Mouse (Mus musculus): Measurements from ENCODE around the gene Bsdc1. TPM values are rescaled to one million over a fixed set of nuclear protein-coding genes. Genes with fewer than 3 reads are reported as not detected.

The Bsdc1 gene
- 24.1 and 24.6 TPM in 2 replicates for polyA plus RNA-seq (2014; fragmentation: Nextera tagmentation; extraction: Ambion mirVana)

DNA sequence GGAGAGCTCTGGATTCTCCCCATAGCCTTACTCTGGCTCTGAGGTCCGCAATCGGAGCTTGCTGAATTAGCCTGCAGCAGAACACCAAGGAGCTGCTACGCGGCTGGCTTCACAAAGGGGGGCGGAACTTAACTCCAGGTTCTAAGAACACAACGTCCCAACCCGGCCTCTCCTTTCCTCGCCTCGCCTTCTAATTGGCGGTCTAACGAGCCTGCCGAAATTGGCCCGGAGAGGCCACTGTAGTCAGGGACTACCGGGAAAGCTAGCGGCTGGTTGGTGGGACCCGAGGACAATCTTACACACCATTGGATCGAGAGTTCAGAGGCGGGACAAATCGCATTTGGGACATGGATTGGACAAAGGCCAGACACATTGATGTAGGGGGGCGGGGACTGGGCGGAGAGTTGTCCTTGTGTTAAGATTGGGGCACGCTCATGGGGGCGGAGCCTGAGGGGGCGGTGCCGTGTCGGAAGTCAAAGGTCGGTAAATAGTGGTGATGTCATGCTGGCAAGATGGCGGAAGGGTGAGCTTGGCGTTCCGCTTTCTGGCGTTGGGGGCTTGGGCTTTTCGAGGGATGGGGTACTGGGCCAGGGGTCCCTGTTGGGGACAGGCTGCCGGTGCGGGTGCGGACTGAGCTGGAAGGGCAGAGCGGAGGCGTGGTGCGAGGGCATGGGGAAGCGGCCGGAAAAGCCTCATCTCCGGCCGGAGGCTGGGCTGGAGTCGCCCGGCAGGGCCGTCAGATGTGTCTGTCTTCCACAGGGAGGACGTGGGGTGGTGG lies at the start of gene Bsdc1:
TSS of gene Bsdc1 (plus strand) at position 399 of the 778 bp plus-strand sequence.
- Histone ChIP-seq H3K27ac (ENCODE audit: low read depth, low read length) (peak within 1 kb of the TSS; percentile 77), H3K27me3 (ENCODE audit: control insufficient read depth, insufficient read depth, low read length) (no peaks in the 10 kb centered on the region), H3K4me3 (ENCODE audit: low read depth, low read length) (peak within 1 kb of the TSS; percentile 85), H3K4me1 (ENCODE audit: control insufficient read depth, insufficient read depth, low read length) (peaks cover 6% of the 10 kb centered on the region; the same call in 1 of the 2 replicates), H3K9ac (ENCODE audit: low read depth, low read length) (peak within 1 kb of the TSS; percentile 81), H3K9me3 (replicated peaks; ENCODE audit: control insufficient read depth, low read length) (no peaks in the 10 kb centered on the region), H3K36me3 (ENCODE audit: control insufficient read depth, insufficient read depth, low read length) (peaks cover 11% of the 10 kb centered on the region), H3K4me2 (peak within 1 kb of the TSS; percentile 87)
- peak; percentile 99 for ATAC-seq (replicated peaks; ENCODE audit: insufficient number of reproducible peaks, low FRiP score, low TSS enrichment)
- under 1% methylated on average over 45 of the region's 46 CpGs for WGBS (ENCODE audit: insufficient replicate concordance)

DNA sequence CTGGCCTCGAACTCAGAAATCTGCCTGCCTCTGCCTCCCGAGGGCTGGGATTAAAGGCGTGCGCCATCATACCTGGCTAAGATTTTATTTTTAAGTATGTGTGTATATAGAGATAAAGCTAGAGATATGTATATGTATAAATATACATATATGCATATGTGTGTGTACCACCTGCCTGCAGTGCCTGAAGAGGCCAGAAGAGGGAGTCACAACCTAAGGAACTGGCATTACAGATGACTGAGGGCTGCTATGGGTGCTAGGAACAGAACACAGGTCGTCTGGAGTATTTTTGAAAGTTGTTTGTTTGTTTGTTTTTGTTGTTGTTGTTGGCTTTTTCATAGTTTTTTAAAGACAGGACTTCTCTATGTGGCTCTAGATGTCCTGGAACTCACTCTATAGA lies 45.5 kb upstream of the Bsdc1 start:
- Histone ChIP-seq H3K4me2 (no peak overlapping the region), H3K36me3 (ENCODE audit: control insufficient read depth, insufficient read depth, low read length) (no peaks in the 10 kb centered on the region), H3K27ac (ENCODE audit: low read depth, low read length) (no peak overlapping the region), H3K4me3 (ENCODE audit: low read depth, low read length) (no peak overlapping the region), H3K9ac (ENCODE audit: low read depth, low read length) (no peak overlapping the region), H3K27me3 (ENCODE audit: control insufficient read depth, insufficient read depth, low read length) (no peaks in the 10 kb centered on the region), H3K9me3 (replicated peaks; ENCODE audit: control insufficient read depth, low read length) (no peaks in the 10 kb centered on the region), H3K4me1 (ENCODE audit: control insufficient read depth, insufficient read depth, low read length) (0 out of 2 replicates have a peak, but pooled peaks cover 2% of the 10 kb centered on the region)
- 95% methylated on average over 5 of the region's 5 CpGs for WGBS (ENCODE audit: insufficient replicate concordance)
- ATAC-seq (replicated peaks; ENCODE audit: insufficient number of reproducible peaks, low FRiP score, low TSS enrichment), result no peak

DNA sequence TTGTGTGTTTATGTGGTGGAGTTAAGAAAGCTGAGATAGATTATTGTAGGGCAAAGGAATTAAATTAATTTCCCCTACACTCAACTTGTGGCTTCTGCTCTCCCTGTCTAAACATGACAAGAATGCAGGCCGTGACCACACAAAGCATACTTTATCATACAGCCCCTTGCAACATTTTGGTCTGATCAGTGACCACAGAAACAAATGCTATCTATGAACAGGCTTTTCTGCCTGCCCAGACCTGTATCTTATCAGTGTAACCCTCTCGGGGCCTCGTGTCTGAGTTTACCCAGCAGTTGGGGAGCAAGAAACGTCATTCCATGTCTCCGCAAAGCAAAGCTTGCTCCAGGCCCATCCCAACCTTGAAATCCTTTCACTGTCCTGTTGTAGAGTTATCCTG lies 44.9 kb upstream of the Bsdc1 start:
- ATAC-seq (replicated peaks; ENCODE audit: insufficient number of reproducible peaks, low FRiP score, low TSS enrichment), result no peak
- Histone ChIP-seq H3K4me3 (ENCODE audit: low read depth, low read length) (no peak overlapping the region), H3K36me3 (ENCODE audit: control insufficient read depth, insufficient read depth, low read length) (no peaks in the 10 kb centered on the region), H3K4me1 (ENCODE audit: control insufficient read depth, insufficient read depth, low read length) (0 out of 2 replicates have a peak, but pooled peaks cover 2% of the 10 kb centered on the region), H3K27ac (ENCODE audit: low read depth, low read length) (no peak overlapping the region), H3K9ac (ENCODE audit: low read depth, low read length) (no peak overlapping the region), H3K4me2 (no peak overlapping the region), H3K27me3 (ENCODE audit: control insufficient read depth, insufficient read depth, low read length) (no peaks in the 10 kb centered on the region), H3K9me3 (replicated peaks; ENCODE audit: control insufficient read depth, low read length) (no peaks in the 10 kb centered on the region)
- 10% methylated on average over 5 of the region's 5 CpGs for WGBS (ENCODE audit: insufficient replicate concordance)

DNA sequence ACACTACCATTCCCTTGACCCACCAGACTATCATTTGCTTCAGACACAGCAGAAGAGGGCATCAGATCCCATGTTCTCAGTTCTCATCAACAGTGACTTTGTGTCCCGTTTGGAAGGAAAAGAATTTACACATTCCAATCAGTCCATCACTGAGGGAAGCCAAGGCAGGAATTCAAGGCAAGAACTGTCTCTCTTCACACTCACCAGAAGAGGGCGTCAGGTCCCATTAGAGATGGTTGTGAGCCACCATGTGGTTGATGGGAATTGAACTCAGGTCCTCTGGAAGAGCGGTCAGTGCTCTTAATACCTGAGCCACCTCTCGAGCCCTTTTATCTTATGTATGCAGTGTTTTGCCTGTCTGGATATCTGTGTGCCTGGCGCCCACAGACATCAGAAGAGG lies 43.1 kb upstream of the Bsdc1 start:
- no peaks in the 10 kb centered on the region for H3K36me3 ChIP-seq (ENCODE audit: control insufficient read depth, insufficient read depth, low read length)
- no peaks in the 10 kb centered on the region for H3K9me3 ChIP-seq (replicated peaks; ENCODE audit: control insufficient read depth, low read length)
- 0 out of 2 replicates have a peak, but pooled peaks cover 2% of the 10 kb centered on the region for H3K4me1 ChIP-seq (ENCODE audit: control insufficient read depth, insufficient read depth, low read length)
- no peak overlapping the region for H3K4me3 ChIP-seq (ENCODE audit: low read depth, low read length)
- no peaks in the 10 kb centered on the region for H3K27me3 ChIP-seq (ENCODE audit: control insufficient read depth, insufficient read depth, low read length)
- H3K4me2 ChIP-seq, result no peak overlapping the region
- ATAC-seq (replicated peaks; ENCODE audit: insufficient number of reproducible peaks, low FRiP score, low TSS enrichment), result no peak
- H3K9ac ChIP-seq (ENCODE audit: low read depth, low read length), result no peak overlapping the region
- no peak overlapping the region for H3K27ac ChIP-seq (ENCODE audit: low read depth, low read length)
- WGBS (ENCODE audit: insufficient replicate concordance), result 72% methylated on average over 5 of the region's 5 CpGs

DNA sequence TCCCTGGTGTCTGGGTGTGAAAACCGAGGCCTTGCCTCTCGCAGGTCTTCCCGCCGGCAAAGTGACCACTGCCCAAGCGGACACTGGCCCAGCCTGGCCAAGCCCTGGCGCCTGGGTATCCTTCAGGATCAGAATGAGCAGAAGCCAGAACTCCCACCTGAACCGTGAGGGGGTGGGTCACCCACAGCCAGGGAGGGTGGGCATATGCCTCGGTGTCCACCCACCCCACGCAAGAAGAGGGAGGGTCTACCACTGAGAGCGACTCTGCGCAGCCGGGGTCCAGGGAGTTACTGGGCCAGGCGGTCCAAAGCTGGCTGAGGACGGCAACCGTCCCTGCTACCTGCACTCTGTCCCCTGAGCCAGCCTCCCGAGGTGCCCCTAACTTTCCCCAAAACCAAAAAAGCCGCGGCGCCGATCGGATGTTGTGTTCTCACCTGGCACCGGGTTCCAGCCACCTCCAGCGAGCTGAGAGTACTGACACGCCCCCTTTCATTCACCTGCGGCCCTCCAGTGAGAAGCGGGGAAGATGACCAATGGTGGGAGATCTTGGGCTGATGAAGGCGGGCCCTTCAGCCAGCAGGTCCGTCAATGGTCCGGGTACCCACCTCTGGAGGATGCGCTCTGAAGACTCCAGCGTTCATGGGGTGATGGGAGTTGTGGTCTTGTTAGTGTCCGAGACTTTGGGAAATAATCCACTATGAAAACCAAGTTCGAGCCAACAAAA lies 20.9 kb upstream of the Bsdc1 start, which contains the start of gene Zbtb8b:
TSS of gene Zbtb8b (minus strand) at position 514 of the 724 bp plus-strand sequence.
- peak within 1 kb of the TSS; percentile 61 for H3K4me2 ChIP-seq
- peaks cover 4% of the 10 kb centered on the region; the same call in 1 of the 2 replicates for H3K4me1 ChIP-seq (ENCODE audit: control insufficient read depth, insufficient read depth, low read length)
- H3K9ac ChIP-seq (ENCODE audit: low read depth, low read length), result no peak within 1 kb of the TSS
- peaks cover 24% of the 10 kb centered on the region for H3K27me3 ChIP-seq (ENCODE audit: control insufficient read depth, insufficient read depth, low read length)
- 4% methylated on average over 33 of the region's 33 CpGs for WGBS (ENCODE audit: insufficient replicate concordance)
- peak; percentile 71 for ATAC-seq (replicated peaks; ENCODE audit: insufficient number of reproducible peaks, low FRiP score, low TSS enrichment)
- H3K27ac ChIP-seq (ENCODE audit: low read depth, low read length), result no peak within 1 kb of the TSS
- H3K9me3 ChIP-seq (replicated peaks; ENCODE audit: control insufficient read depth, low read length), result no peaks in the 10 kb centered on the region
- peak within 1 kb of the TSS; percentile 37 for H3K4me3 ChIP-seq (ENCODE audit: low read depth, low read length)
- no peaks in the 10 kb centered on the region for H3K36me3 ChIP-seq (ENCODE audit: control insufficient read depth, insufficient read depth, low read length)

DNA sequence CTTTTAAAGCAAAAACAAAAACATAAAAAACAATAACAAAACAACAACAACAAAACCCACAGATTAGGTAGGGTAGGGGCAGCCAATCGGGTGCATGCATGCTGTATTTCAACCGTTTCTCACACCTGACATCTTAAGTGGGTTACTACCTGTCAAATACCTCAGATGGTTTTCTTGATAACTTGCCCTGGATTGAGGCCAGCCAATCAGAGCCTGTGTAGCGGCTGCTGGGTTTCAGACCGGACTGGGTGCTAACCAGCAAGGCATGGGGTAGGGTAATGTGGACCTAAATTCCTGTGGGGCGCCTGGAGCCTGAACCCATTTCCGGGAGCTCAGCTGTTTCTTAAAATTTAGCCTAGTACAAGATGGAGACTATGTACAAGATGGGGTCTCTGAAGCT lies 20.2 kb upstream of the Bsdc1 start:
- peak overlapping the region; percentile 61 for H3K4me2 ChIP-seq
- H3K9me3 ChIP-seq (replicated peaks; ENCODE audit: control insufficient read depth, low read length), result no peaks in the 10 kb centered on the region
- H3K4me1 ChIP-seq (ENCODE audit: control insufficient read depth, insufficient read depth, low read length), result peaks cover 5% of the 10 kb centered on the region; the same call in 1 of the 2 replicates
- peaks cover 24% of the 10 kb centered on the region for H3K27me3 ChIP-seq (ENCODE audit: control insufficient read depth, insufficient read depth, low read length)
- H3K36me3 ChIP-seq (ENCODE audit: control insufficient read depth, insufficient read depth, low read length), result no peaks in the 10 kb centered on the region
- no peak for ATAC-seq (replicated peaks; ENCODE audit: insufficient number of reproducible peaks, low FRiP score, low TSS enrichment)
- no peak overlapping the region; the same call in 1 of the 2 replicates for H3K4me3 ChIP-seq (ENCODE audit: low read depth, low read length)
- no peak overlapping the region for H3K9ac ChIP-seq (ENCODE audit: low read depth, low read length)
- WGBS (ENCODE audit: insufficient replicate concordance), result 31% methylated on average over 6 of the region's 6 CpGs
- H3K27ac ChIP-seq (ENCODE audit: low read depth, low read length), result no peak overlapping the region

DNA sequence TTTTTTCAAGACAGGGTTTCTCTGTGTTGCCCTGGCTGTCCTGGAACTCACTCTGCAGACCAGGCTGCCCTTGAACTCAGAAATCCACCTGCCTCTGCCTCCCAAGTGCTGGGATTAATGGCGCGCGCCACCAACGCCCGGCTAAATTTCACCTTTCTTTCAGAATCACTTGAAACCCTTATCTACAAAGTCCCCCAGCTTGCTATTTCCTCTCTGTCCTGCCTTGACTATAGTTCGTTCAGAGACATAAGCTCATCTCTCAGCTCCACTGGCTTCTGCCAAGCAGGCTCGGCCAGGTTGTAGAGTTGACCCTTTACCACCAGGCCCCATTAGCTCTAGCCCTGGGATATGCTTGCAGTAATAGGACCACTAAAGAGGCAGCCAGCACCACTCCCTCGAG lies 14.0 kb upstream of the Bsdc1 start:
- no peaks in the 10 kb centered on the region for H3K36me3 ChIP-seq (ENCODE audit: control insufficient read depth, insufficient read depth, low read length)
- WGBS (ENCODE audit: insufficient replicate concordance), result 63% methylated on average over 8 of the region's 8 CpGs
- no peak overlapping the region for H3K4me3 ChIP-seq (ENCODE audit: low read depth, low read length)
- no peak overlapping the region for H3K4me2 ChIP-seq
- H3K4me1 ChIP-seq (ENCODE audit: control insufficient read depth, insufficient read depth, low read length), result peaks cover 7% of the 10 kb centered on the region; the same call in 1 of the 2 replicates
- no peak for ATAC-seq (replicated peaks; ENCODE audit: insufficient number of reproducible peaks, low FRiP score, low TSS enrichment)
- peaks cover 4% of the 10 kb centered on the region; the same call in 1 of the 2 replicates for H3K27me3 ChIP-seq (ENCODE audit: control insufficient read depth, insufficient read depth, low read length)
- H3K9ac ChIP-seq (ENCODE audit: low read depth, low read length), result no peak overlapping the region
- no peaks in the 10 kb centered on the region for H3K9me3 ChIP-seq (replicated peaks; ENCODE audit: control insufficient read depth, low read length)
- no peak overlapping the region for H3K27ac ChIP-seq (ENCODE audit: low read depth, low read length)

DNA sequence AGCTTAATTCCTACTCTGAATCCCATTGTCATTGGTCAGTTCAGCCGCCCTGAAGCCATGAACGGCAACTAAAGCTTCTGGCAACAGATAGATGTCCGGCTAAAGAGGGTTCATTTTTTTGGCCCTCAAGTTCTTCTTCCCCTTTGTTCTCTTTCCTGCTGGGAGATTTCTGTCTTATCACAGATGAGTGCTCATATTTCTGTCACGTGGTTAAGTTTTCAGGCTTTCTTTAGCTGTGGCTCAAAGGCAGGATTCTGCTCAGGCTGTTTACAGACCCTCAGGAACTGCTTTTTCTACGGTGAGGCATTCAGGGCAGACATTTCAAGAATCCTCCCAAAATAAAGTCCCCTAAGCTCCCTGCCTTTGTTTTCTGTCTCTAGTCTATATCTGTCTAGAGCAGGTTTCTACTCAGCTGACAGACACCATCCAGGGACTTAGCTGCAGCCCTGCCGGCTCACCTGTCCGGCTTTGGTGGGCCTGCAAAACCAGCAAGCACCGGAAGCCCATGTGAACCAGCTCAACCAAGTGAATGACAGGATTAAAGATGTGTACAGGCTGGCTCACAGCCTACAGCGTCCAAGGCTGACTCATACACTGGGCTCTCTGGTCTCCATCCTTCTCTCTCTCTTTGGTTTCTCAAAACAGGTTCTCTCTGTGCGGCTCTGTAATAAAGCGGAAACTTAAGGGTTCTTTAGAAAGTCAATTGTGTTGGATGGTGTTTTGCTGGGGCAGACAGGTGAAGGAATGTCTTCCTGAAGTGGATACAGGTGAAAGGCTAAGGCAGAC lies 13.4 kb upstream of the Bsdc1 start:
- no peak for ATAC-seq (replicated peaks; ENCODE audit: insufficient number of reproducible peaks, low FRiP score, low TSS enrichment)
- Histone ChIP-seq H3K4me2 (no peak overlapping the region), H3K9ac (ENCODE audit: low read depth, low read length) (no peak overlapping the region), H3K9me3 (replicated peaks; ENCODE audit: control insufficient read depth, low read length) (no peaks in the 10 kb centered on the region), H3K4me3 (ENCODE audit: low read depth, low read length) (no peak overlapping the region), H3K27me3 (ENCODE audit: control insufficient read depth, insufficient read depth, low read length) (no peaks in the 10 kb centered on the region), H3K36me3 (ENCODE audit: control insufficient read depth, insufficient read depth, low read length) (no peaks in the 10 kb centered on the region), H3K4me1 (ENCODE audit: control insufficient read depth, insufficient read depth, low read length) (peaks cover 7% of the 10 kb centered on the region; the same call in 1 of the 2 replicates), H3K27ac (ENCODE audit: low read depth, low read length) (no peak overlapping the region)
- WGBS (ENCODE audit: insufficient replicate concordance), result 67% methylated on average over 11 of the region's 11 CpGs
